Mouse (Mus musculus) right cerebral cortex, postnatal 4 days (tissue): Measurements from ENCODE around the gene Rnf130.
"Not testable (repeated sequence)": the region's sequence is repeated elsewhere in the genome, so short reads cannot be mapped to it uniquely, and the experiment has no call there.

Experiments used
- DNase-seq: peaks from one replicate; pipeline ENCODE4 v3.0.0-alpha.2; 2022

Gene Rnf130

GRCm38 (mm10) chr11:50090982-50091675 is 66.0 kb downstream of the Rnf130 start:
- DNase-seq = no peak

- no peak for DNase-seq
Observed at GRCm38 (mm10) chr11:50091681-50092080, 66.5 kb downstream of the Rnf130 start.

DNA sequence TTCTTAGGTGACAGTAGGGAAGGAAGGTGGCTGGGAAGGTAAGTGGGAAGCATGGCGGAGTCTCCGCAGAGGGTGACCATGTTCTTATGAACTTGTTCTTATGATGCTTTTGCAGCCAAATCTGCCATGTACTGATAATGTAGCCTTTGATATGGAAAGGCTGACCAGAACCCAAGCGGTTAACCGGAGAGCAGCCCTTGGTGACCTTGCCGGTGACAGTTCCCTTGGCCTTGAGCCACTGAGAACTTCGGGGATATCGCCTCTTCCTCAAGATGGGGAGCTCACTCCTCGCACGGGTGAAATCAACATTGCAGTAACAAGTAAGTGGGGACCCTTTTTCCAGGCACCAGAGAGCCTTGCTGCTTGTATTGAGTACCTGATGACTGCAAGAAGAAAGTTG is 70.5 kb downstream of the Rnf130 start:
- DNase-seq = no peak

DNA sequence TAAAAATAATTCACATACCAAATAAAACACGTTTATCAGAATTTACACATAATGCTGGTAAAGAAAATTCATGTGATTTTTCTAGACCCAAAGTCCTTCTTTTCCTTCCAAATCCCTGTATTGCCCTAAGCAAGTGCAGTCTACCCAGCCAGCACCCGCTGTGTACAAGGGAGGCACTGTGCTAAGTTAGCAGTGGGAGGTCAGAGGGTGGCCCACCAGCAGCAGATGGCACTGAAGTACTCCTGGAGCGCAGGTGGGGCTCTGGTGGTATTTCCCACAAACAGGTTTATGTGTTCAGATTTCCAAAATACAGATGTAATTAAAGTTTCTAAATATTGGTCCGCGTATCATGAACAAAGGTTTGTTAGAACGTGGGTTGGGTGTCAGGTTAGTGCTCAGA is 71.9 kb downstream of the Rnf130 start:
- DNase-seq = no peak

- DNase-seq = no peak
Observed at GRCm38 (mm10) chr11:50098961-50099481, 73.9 kb downstream of the Rnf130 start.

DNA sequence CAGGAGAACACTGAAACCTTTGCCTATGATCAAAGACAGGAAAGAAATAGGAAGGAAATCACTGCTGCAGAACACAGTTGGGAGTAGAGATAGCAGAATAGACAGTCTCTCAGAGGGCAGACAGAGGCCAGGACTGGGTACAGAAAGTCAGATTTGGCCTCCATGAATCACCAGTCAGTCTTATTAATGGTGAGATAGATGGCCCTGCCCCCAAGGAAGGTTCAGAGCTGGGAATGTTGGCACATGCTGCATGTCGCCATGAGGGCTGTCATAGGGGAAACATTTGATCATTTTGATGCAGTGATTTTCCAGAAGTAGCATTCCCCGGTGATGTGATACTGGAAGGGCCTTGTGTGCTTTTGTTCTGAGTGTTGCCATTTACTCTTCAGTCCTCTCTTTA is 74.5 kb downstream of the Rnf130 start:
- DNase-seq = no peak

DNA sequence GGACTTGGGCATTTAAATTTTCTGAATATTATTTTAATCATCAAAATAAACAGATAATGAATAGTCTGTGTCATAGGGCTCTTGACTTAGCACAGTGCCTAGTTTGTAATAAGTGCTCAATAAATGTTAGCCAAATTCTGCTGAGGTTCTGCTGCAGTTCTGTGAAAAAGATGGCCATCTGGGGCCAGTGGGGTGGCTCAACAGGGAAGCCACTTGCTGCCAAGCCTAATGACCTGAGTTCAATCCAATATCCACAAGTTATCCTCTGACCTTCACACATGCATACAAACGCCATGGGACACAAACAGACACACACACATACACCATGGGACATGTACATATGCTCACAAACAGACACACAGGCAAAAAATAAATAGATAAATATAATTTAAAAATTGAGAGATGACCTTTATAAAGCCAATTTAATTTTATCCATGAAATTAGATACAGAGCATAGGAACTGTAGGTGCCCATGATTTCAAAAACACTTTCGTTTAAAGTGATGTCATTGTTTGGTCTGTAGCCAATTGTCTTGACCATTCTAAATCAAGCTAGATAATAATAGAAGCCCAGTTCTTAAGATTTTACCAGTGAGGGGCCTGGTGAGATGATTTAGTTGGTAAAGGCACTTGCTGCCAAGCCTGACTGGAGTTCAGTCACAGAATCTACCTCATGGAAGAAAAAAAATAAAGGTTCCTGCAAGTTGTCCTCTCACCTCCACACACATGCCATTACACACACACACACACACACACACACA is 75.6 kb downstream of the Rnf130 start:
- no peak for DNase-seq

DNA sequence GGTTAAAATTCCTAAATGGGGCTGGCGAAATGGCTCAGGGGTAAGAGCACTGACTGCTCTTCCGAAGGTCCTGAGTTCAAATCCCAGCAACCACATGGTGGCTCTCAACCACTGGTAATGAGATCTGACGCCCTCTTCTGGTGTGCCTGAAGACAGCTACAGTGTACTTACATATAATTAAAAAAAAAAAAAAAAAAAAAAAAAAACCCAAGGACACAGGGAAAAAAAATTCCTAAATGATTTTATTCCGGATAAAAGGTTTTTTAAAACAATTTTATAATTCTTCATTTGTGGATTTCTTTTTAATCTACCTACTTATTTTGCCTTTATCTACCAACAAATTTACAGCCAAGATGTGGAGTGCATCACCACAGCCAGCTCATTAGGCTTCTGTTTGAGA is 76.8 kb downstream of the Rnf130 start:
- DNase-seq = not testable (repeated sequence)

DNA sequence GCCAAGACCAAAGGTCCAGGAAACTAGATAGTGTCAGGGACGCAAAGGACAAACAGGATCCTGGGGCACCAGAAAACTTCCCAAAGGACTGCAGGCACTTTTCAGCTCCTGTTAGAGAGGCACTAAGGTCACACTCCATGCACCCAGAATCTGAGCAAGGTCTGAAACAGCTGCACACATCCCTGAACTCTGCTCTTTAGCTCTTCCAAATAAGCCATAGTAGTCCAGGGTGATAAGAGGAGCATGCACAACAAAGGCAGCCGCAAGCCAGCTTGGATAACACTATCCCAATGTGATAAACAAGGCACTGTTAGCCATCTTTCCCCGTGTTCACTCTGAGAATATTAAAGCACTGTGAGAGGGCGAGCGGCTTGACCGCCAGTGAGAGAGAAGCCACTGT is 78.9 kb downstream of the Rnf130 start:
- no peak for DNase-seq

- no peak for DNase-seq
Observed at GRCm38 (mm10) chr11:50105237-50105636, 80.1 kb downstream of the Rnf130 start.

GRCm38 (mm10) chr11:50106024-50106423 is 80.9 kb downstream of the Rnf130 start:
- DNase-seq = no peak

DNA sequence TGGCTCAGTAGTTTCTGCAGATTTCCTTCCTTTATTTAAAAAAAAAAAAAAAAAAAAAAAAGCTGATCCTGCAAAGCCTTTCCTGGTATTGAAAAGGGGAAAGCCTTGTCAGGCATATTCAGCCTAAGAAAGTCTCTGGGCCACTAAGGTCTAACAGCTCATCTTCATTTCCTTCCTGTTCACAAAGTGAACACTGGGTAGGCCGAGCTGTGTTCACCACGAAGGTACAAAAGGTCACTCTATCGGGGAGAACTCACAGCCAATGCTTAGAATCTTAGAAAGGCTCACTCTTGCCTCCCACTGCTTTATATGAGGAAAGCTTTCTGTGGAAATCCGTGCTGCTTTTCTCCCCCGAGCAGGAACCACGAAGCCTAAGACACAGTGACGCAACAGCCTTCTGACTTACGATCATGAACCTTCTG is 83.7 kb downstream of the Rnf130 start:
- no peak for DNase-seq

GRCm38 (mm10) chr11:50114329-50114728 is 89.2 kb downstream of the Rnf130 start:
- DNase-seq = peak; percentile 64

- peak; percentile 35 for DNase-seq
Observed at GRCm38 (mm10) chr11:50122631-50123081, 97.5 kb downstream of the Rnf130 start.

DNA sequence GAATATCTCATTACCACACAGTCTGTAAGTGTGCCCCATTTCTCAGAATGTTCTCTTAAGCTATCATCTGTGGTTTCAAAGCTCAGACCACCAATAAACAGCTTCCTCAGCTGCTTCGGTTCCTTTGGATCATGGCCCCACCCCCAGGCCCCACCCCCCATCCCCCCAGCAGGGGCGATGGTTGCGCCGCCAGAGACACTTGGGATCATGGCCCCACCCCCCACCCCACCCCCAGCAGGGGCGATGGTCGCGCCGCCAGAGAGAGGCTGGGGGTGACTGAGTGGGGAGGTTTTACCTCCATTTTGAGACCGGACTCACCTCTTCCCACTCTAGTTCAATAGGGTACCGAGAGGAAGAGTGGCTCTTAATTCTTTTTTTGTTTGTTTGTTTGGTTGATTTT is 102.6 kb downstream of the Rnf130 start:
- DNase-seq = no peak

DNA sequence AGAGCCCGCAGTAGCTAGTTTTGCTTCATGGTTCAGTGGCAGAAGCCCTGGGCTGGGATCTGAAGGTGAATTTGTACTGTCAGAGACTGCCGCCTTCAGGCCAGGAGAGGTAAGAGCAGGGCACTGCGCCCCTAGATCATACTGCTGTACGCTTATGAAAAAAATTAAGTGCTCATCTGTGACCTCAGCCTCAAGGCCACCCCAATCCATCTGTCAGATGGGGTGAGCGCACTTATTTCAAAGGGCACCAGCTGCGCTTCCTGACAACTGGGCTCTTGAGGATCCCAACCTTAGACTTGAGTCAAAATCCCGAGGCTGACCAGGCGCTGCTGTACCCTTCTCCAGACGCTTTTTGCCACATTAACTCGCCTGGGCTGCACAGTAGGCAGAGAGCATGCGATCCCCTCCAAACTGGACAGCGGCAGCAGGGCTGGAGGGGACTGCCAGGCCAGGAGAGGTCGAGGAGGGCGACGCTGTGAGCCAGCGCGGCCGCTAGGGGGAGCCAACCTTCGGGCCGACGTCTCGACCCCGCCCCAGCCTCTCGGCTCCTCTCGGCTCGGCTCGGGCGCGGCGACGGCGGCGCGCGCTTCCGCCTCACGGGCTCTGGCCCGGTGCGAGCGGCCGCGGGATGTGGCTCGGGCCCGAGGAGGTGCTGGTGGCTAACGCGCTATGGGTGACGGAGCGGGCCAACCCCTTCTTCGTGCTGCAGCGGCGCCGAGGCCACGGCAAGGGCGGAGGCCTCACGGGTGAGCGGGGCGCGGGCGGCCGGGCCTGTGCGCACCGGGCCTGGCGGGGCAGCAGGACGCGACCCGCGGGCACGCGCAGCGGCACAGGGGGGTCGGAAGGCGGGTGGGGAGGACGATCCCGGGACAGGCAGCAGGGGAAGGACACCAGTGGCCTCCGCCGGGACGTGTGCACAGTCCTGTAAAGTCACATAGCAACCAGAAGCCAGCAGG is 105.9 kb downstream of the Rnf130 start, which contains the start of gene Tbc1d9b:
Gene Tbc1d9b, plus strand, starts transcription at position 586 of the 956 bp plus-strand sequence.
- DNase-seq = peak; percentile 92

DNA sequence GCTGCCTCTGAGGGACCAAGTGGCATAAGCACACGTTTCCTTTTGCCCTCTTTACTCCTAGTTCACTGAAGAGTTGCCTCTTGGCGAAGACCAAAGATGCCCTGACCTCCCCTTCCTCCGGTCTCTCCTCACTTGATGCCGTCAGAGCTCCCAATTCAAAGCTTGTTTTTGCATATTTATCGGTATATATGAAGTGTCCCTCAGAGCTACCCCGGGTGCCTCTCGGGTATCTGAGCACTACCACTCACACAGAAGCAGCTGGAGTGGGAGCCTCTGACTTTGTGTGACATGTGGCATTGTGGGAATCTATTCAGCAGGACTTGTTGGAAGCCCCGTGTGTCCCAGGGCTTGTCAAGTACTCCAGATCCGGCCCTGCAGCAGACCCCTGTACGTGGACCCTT is 106.7 kb downstream of the Rnf130 start:
- DNase-seq = no peak

- DNase-seq = no peak
Observed at GRCm38 (mm10) chr11:50132265-50132664, 107.1 kb downstream of the Rnf130 start.

- DNase-seq = no peak
Observed at GRCm38 (mm10) chr11:50134136-50134859, 109.2 kb downstream of the Rnf130 start.

- no peak for DNase-seq
Observed at GRCm38 (mm10) chr11:50138206-50138822, 113.2 kb downstream of the Rnf130 start.

GRCm38 (mm10) chr11:50139571-50139970 is 114.4 kb downstream of the Rnf130 start:
- DNase-seq = no peak

GRCm38 (mm10) chr11:50145529-50145928 is 120.4 kb downstream of the Rnf130 start:
- no peak for DNase-seq
